Mouse (Mus musculus) kidney, adult 2 months (tissue): ENCODE data around the gene Grcc10.
A peak's percentile ranks its signal among the peaks of the same experiment; 100 is the strongest.

Source experiments
- CTCF ChIP-seq: fragments of 200-500 bp; conservative IDR thresholded peaks from 2 replicates; pipeline ENCODE4 v1.5.1; 2011; ENCODE audit warnings: low read depth, mild to moderate bottlenecking, control low read depth, low read length, moderate library complexity, mixed read lengths; ENCODE audit not compliant: insufficient read depth, insufficient read length
- POLR2A ChIP-seq: fragments of 200-500 bp; IDR thresholded peaks from one replicate; pipeline ENCODE4 v1.6.1; 2011; ENCODE audit warnings: low read depth, low read length, control low read depth

GRCm38 (mm10) chr6:124740888-124741761 is at the start of gene Grcc10:
- TF ChIP-seq POLR2A (peak; percentile 17), CTCF (no peak)
